Mouse (Mus musculus) brown adipose tissue, adult 24 weeks (tissue): ENCODE data around the gene Ndufs6. TPM values are rescaled to one million over a fixed set of nuclear protein-coding genes. Genes with fewer than 3 reads are reported as not detected.

ENCODE experiments used
- H3K27ac ChIP-seq: fragments of 200-500 bp; replicated peaks from 2 replicates; pipeline ENCODE4 v1.5.1; 2012; ENCODE audit warnings: low read depth, mild to moderate bottlenecking, low read length
- H3K4me1 ChIP-seq: fragments of 200-500 bp; 2 replicates; pipeline ENCODE4 v1.6.1; 2012; ENCODE audit warnings: low read length, mixed read lengths; ENCODE audit not compliant: control insufficient read depth, insufficient read depth, insufficient read length
- H3K4me3 ChIP-seq: fragments of 200-500 bp; 2 replicates; pipeline ENCODE4 v1.5.1; 2012; ENCODE audit warnings: low read depth, mild to moderate bottlenecking, low read length, moderate library complexity; ENCODE audit not compliant: insufficient read depth
- polyA plus RNA-seq: library from polyadenylated mRNA; stranded (reverse); fragments of >200 nt; gene quantifications from 2 replicates; pipeline ENCODE4 v1.2.4, GENCODE M21; 2012; ENCODE audit not compliant: missing spikeins, insufficient read depth, insufficient read length

The Ndufs6 gene
- polyA plus RNA-seq: 1,095 and 1,117 TPM in 2 replicates

- H3K27ac ChIP-seq: peak within 1 kb of the TSS; percentile 93
- peak within 1 kb of the TSS; percentile 83 for H3K4me3 ChIP-seq
- H3K4me1 ChIP-seq: peaks cover 10% of the 10 kb centered on the region; the same call in 1 of the 2 replicates
Observed at GRCm38 (mm10) chr13:73327827-73328698, at the start of gene Ndufs6, which contains the start of gene Mrpl36. TSS of gene Ndufs6 (minus strand) at chr13:73328542. TSS of gene Mrpl36 (plus strand) at chr13:73328513.

- no peak overlapping the region for H3K27ac ChIP-seq
- no peaks in the 10 kb centered on the region for H3K4me1 ChIP-seq
- H3K4me3 ChIP-seq: no peak overlapping the region
Observed at GRCm38 (mm10) chr13:73377637-73378036, 49.3 kb upstream of the Ndufs6 start.

GRCm38 (mm10) chr13:73374612-73375011, 46.3 kb upstream of the Ndufs6 start:
- no peak overlapping the region for H3K4me3 ChIP-seq
- no peak overlapping the region for H3K27ac ChIP-seq
- no peaks in the 10 kb centered on the region for H3K4me1 ChIP-seq

- Histone ChIP-seq H3K27ac (no peak overlapping the region), H3K4me3 (no peak overlapping the region), H3K4me1 (no peaks in the 10 kb centered on the region)
Observed at GRCm38 (mm10) chr13:73373367-73373766, 45.0 kb upstream of the Ndufs6 start.

GRCm38 (mm10) chr13:73357106-73357505, 28.8 kb upstream of the Ndufs6 start:
- Histone ChIP-seq H3K27ac (no peak overlapping the region), H3K4me3 (no peak overlapping the region), H3K4me1 (no peaks in the 10 kb centered on the region)

- H3K4me3 ChIP-seq: no peak overlapping the region
- H3K4me1 ChIP-seq: no peaks in the 10 kb centered on the region
- no peak overlapping the region for H3K27ac ChIP-seq
Observed at GRCm38 (mm10) chr13:73352491-73352890, 24.1 kb upstream of the Ndufs6 start.

GRCm38 (mm10) chr13:73351910-73352309, 23.6 kb upstream of the Ndufs6 start:
- H3K4me3 ChIP-seq: no peak overlapping the region
- no peak overlapping the region for H3K27ac ChIP-seq
- no peaks in the 10 kb centered on the region for H3K4me1 ChIP-seq

GRCm38 (mm10) chr13:73350741-73351140, 22.4 kb upstream of the Ndufs6 start:
- Histone ChIP-seq H3K27ac (no peak overlapping the region), H3K4me3 (no peak overlapping the region)

GRCm38 (mm10) chr13:73347922-73348650, 19.7 kb upstream of the Ndufs6 start:
- H3K27ac ChIP-seq: no peak overlapping the region
- H3K4me1 ChIP-seq: no peaks in the 10 kb centered on the region
- no peak overlapping the region for H3K4me3 ChIP-seq

More at GRCm38 (mm10) chr13:73350741-73351140, 22.4 kb upstream of the Ndufs6 start:
- no peaks in the 10 kb centered on the region for H3K4me1 ChIP-seq

- Histone ChIP-seq H3K4me1 (no peaks in the 10 kb centered on the region), H3K4me3 (no peak overlapping the region), H3K27ac (no peak overlapping the region)
Observed at GRCm38 (mm10) chr13:73347171-73347570, 18.8 kb upstream of the Ndufs6 start.

GRCm38 (mm10) chr13:73346743-73347142, 18.4 kb upstream of the Ndufs6 start:
- no peak overlapping the region for H3K27ac ChIP-seq
- no peak overlapping the region for H3K4me3 ChIP-seq
- H3K4me1 ChIP-seq: no peaks in the 10 kb centered on the region

- Histone ChIP-seq H3K27ac (no peak overlapping the region), H3K4me3 (no peak overlapping the region), H3K4me1 (no peaks in the 10 kb centered on the region)
Observed at GRCm38 (mm10) chr13:73346131-73346530, 17.8 kb upstream of the Ndufs6 start.

GRCm38 (mm10) chr13:73345102-73345890, 17.0 kb upstream of the Ndufs6 start:
- no peak overlapping the region for H3K4me3 ChIP-seq

GRCm38 (mm10) chr13:73336753-73337152, 8.4 kb upstream of the Ndufs6 start:
- Histone ChIP-seq H3K27ac (no peak overlapping the region), H3K4me3 (no peak overlapping the region), H3K4me1 (no peaks in the 10 kb centered on the region)

More at GRCm38 (mm10) chr13:73345102-73345890, 17.0 kb upstream of the Ndufs6 start:
- Histone ChIP-seq H3K27ac (no peak overlapping the region), H3K4me1 (no peaks in the 10 kb centered on the region)

GRCm38 (mm10) chr13:73331736-73332135, 3.4 kb upstream of the Ndufs6 start:
- H3K27ac ChIP-seq: peak overlapping the region; percentile 86
- H3K4me1 ChIP-seq: peaks cover 10% of the 10 kb centered on the region; the same call in 1 of the 2 replicates
- H3K4me3 ChIP-seq: peak overlapping the region; percentile 95
